Mouse (Mus musculus) heart, adult 18-20 months (tissue): ENCODE measurements around the gene Macrod2. TPM values are rescaled to one million over a fixed set of nuclear protein-coding genes. Genes with fewer than 3 reads are reported as not detected.

ENCODE experiments used
- DNase-seq, 2 experiments: peaks; one replicate each; pipeline ENCODE4 v3.0.0; 2021 to 2022; ENCODE audit warnings: mixed read lengths in 1 of 2
- total RNA-seq, 2 experiments: library from RNA; stranded (reverse); gene quantifications; 2 replicates each; pipeline ENCODE4 v1.2.3; 2021

Macrod2 gene
- total RNA-seq, 2 experiments from 2014 or later = 7.2 to 8.3 TPM

DNA sequence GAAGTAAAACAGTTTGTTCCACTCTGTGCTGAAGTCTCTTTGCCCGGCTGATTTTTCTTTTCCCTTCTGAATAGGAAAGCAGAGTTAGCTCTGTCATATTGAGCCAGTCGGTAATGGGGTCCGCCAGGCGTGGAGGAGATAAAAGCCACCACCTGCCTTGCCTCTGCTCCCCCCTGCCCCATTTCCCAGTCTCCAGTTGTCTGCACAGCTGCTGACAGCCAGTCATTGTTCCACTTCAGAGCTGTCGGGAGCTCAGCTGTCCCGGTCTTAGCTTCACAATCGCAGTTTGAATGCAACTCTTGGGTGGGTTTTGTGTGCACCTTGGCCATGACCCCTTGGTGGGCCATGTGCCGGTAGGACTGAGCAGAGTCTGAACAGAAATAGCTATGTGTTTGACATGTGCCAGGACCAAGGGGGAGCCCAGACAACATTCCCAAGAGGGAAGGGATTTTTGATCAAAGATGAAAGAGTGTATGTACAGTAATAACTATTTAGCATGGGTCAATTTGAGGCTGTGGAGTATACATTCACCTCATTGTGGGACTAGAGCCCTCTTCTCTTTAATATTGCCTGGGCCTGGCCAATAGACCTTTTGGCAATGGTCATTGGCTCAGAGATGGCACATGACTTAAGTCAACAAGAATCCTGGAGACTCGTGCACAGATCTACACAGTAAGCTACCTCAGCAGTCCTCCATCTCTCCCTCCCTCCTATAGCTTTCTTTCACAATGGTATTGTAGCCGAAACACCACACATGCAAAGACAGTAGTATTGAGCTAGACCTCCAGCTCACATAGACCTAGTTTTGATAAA, 917.2 kb downstream of the Macrod2 start:
- no peak for DNase-seq

DNA sequence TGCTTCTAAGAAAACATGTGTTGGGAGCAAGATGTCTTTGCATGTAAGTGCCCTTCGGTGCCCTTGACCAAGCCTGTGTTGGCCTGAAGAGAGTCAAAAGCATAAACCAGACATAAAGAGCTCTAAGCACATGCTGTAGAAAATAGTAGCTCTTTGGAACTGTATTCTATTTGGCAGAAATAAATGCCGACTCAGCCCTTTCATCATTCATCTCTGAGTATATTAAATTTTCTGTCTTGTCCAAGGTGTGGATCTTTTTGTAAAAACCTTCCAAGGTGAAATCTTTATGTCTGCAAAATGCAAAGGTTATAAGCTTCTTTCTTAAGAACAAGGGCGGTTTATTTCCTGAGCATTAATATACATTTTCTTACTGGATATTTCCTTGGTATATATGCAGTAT, 920.2 kb downstream of the Macrod2 start:
- no peak for DNase-seq

DNA sequence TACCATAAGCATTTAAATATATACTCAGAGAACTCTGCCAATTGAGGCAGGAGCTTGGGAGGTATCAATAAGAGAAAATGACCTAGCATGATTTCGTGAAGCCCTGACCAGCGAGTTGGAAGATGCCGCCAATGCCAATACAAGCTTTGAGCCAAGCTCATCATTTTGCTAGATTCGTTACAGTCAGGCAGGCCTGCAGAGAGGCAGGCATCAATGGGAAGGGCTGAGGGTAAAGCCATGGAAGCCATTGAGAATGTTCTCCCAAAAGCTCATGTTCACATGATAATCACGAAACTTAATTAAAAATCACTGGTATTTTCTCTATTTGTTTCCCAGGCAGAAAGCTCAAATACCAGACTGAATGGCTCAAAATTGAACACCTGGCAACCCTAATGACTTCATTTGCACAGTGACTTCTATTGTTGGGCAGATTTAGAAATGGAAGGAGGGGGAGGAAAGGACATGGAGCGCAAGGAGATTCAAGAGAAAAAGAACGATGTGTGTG, 928.9 kb downstream of the Macrod2 start:
- no peak for DNase-seq

DNA sequence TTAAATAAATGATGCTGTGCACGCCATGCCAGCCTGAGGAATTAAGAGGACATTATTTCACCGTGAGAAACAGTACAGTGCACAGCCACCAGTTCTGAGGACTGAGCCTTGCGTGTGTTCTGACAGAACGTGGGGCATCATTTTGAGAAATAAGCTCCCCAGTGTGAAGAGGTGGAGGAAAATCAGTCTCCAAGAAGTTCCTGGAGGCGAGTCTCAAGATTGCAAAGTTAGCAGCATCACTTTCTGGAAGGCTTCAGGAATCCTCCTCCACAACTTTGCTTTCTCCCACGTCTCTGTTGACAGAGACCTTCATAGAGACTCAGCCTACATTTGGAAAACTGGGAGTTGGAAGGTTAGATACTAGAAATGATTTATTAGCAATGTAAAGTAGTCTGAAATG, 932.2 kb downstream of the Macrod2 start:
- DNase-seq = no peak

DNA sequence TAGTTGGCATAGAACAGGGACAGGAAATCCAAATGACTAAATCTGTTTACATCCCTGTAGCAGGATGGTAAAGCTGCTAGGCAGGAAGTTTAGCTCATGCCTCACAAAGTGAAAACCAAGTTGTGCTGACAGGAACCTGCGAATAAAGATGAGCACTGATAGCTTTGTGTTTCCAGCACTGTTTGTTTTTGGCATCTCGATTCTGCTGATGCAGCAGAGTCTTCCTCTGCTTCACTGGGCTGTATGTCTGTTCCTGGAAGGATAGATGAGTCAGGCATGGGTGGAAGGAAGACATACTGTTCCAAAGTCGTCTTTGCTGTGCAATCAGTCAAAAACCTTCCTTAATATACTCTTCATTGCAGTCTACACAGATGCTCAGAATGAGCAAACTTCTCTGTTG, 942.6 kb downstream of the Macrod2 start:
- DNase-seq = no peak

DNA sequence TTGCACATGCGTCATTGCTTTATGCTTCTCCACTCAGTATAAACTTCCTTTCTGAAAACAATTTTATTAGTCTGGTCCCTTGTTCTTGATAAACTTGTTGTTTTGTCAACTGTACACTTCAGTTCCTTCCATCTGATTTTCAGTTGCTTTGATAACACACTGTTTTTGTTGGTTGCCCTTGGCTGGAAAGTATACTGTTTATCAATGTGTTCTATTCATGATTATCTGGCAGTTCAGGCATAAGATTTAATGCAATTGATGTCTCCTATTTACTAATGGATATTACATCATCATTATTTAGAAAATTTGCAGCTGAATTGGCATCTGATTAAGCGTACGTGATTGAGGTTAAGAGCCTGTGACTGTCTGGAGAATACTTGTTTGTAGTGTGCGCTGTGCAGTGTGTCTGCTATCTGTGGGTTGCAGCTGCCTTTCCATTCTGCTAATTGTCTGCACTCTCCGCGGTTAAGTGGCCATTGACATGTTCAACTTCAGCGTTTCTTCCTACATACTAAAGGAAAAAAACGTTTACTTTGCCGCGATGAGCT, 949.0 kb downstream of the Macrod2 start:
- no peak for DNase-seq

DNA sequence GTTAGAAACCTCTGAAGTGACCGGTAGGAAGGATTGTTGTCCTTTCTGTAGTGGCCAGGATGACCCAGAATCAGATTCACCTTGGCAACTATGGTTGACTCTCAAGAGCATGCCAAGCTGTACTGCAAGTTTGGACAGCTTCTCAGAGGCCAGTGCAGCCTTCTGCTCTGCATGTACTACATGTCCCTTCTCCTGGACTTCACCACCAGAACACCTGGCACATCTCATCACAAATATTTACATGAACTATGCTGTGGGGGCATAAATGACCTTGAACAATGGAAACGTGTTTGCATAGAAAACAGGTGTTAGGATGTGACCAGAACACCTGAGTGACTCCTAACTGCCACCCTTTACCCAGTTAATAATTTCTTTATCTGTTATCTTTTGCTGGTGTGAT, 957.5 kb downstream of the Macrod2 start:
- DNase-seq = no peak

DNA sequence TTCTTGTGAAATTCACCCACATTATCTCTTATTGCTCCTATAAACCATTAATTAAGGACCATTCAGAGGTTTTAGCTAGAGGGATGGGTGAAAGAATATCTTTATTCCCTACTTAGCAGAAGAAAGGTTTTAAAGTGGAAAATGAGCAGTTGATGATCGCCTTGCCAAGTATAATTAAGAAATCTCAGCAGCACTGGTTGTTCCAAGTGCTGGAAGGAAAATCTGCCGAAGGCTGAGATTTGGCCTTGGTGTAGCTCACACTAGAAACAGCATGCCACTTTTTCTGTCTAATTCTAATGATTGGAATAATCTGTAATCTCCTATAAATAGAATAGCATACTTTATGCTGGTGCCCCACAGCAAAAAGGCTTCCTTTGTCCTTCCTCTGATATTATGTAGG, 993.5 kb downstream of the Macrod2 start:
- DNase-seq = no peak

DNA sequence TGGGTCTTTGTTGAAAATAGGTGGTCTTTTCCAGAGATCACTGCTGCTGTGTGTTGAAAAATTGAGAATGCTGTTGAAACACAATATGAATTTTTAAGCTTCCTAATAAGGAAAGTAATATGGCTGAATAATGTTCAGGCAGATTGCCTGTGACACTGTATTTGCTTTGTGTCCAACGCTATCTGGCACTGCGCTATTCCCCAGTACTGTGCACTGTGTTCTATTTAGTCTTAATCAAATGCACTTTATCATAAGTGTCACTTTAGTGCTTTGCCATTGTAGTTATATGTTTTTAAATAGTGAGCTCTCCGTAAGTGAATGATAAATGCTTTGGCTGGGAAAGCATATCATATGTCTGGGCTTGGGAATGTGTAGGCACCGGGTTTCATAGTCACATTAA, 996.1 kb downstream of the Macrod2 start:
- DNase-seq = no peak

DNA sequence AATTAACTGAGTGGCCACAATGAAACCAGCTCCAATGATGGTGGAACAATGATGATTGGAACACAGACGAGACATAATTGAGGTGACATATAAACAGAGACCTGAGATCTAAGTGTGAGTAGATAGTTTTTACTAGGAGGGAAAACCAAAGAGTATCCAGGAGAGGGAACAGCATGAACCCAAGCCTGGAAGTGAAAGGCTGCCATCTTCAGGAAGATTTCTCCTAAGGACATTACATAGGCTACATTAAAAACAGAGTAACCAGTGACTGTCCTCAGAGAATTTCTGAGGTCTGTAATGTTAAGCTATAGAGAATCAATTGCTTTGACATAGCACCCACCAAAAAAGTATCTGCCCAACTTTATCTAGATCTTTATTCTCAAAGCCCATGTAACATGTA, 999.7 kb downstream of the Macrod2 start:
- DNase-seq = no peak

DNA sequence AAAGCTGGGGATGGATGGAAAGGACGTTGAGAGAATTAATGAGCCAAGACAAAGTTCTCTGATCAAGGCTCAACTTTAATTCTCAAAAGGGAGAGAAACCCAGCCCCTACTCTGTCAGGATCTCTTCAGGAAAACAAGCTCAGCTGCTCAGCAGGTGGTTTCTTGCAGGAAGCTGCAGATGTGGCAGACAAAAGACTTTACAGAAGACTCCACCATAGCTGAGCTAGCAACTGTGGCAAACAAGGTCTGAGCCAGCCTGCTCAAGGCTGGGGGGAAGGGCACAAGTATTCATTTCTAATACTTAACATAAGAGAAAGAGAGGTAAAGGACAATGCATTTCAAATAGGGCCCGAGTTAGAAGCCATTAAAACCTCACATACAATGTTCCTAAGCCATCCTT, 1013.7 kb downstream of the Macrod2 start:
- no peak for DNase-seq

DNA sequence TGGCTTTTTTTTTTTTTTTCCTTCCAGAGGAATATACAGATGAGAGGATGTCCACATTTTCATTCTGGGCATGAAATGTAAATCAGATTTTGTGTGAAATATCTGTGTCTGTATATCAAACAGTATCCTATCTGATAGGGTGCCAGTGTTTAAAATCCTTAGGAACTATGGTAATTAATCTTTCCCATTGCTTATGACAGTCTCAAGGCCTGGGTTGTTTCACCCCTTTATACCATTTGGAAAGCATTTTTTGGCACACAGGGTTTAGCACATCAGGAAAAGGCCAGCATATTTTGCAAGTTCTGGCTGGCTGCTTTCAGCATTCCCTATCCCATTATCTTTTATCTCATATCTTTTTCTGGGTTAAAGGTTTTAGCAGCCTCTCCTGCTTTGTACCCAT, 1021.3 kb downstream of the Macrod2 start:
- DNase-seq = no peak

DNA sequence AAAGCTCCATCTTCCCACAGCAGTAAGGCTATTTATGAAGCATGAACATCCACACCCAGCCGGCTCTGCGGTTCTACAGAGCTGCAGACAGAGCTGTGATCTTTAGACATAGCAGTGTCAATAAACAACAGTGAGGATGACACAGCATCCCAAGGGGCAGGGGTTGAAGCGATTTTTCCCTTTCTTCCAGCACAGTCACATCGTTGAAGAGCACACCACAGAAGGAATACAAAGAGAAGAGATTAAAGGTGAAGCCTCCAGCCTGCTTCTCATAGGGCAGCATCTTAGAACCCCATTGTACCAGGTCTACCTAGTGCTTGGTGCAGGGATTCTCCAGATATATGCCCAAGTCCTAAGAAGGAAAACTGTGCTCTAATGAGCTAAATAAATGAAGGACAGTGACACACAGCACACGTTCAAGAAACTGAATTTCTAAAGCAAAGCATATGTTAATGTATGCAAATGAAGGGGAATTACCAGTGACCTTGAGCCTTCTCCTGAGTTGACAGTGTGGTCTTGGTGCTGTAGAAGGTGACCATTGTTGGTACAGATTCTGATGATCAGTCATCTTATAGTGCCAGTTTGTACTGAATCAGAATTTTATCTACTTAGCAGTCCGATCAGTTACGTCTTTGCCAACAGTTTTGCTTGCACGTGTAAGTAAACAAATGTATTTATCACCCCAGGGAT, 1021.9 kb downstream of the Macrod2 start:
- no peak for DNase-seq

DNA sequence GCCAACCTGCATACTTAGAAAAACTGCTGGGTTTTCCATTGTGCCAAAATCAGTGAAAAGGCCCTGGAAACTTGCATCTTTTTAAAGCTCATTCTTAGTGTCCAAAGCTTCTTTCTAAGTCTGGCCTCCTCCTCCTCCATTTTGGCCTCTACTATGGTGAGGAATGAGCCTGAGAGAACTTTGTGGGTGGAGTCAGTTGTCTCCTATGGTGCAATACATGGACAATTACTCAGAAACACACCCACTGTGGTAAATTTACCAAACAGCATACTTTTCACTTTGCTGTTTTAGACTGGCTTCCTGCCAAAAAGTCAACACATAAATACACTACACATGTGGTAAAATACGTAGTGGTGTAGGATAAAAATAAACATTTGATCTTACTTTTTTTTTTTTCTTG, 1024.7 kb downstream of the Macrod2 start:
- no peak for DNase-seq

DNA sequence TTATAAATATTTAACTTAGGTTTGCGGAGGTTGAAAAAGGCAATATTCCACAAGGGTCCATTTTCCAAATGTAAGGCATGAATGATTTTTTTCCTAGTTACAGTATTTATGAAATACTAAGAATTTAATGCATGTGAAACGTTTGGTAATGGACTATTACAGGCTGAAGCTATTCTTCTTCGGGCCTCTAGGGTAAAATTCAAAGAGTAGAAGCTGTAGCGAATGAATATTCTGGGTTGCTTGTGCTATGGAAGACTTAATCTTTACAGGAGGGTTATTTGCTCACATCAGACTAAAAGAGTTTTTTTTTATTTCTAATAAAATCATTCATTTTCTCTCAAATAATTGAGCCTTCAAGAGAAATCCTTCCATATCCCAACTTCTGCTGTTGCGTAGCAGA, 1039.0 kb downstream of the Macrod2 start:
- DNase-seq = no peak

DNA sequence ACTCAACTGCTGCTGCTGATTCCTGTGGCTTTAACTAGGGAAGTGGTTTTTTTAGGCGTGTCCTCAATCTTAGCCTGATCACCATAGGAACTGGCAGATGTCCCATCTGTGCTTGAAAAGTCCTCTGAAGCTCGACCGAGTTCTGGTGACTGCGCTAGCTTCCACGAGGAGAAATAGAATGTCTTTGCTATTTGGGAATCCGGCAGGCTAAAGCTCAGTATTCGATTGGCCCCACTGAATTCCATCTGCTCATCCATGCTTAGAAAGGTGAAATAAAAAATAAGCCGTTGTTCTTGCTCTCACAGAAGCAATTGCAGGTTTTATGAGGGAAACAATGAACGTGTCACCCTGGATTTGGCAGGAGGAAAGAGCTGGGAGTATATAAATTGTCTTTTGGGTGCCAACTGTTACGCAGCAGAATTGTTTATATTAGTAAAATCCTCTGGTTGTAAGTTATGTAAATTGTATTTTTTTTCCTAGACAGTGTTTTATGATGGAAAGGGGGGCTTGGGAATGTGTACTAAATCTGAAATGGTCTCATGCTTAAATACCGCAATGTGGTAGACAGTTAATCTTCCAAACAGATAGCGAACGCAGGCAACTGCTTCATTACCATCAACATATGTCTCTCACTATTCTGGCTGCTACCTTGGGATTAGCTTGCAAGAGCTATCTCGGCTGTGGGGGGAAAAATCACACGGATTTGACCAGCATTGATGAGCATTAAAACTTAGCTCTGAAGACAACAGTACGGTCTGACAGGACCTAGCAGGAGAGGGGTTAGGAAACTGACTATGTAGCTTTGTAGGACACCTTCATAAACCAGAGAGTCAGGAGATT, 1039.8 kb downstream of the Macrod2 start:
- no peak for DNase-seq

DNA sequence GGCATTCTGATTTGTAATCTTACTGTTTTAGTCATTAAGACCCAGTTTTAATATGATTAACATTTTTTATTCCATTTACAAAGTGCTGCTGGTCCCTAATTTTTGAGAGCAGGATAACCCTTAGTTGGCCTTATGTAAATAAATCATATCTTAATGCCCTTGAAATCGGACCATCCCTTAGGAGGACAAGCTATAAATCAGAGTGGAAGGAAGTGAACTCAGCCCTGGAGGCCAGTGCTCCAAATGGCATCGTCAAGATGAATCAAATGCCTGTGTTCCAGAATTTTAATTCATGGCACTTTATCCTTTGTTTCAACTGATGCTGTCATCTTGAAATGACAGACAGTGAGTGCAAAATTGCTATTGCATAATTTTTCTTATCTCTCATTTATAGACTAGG, 1046.8 kb downstream of the Macrod2 start:
- no peak for DNase-seq

DNA sequence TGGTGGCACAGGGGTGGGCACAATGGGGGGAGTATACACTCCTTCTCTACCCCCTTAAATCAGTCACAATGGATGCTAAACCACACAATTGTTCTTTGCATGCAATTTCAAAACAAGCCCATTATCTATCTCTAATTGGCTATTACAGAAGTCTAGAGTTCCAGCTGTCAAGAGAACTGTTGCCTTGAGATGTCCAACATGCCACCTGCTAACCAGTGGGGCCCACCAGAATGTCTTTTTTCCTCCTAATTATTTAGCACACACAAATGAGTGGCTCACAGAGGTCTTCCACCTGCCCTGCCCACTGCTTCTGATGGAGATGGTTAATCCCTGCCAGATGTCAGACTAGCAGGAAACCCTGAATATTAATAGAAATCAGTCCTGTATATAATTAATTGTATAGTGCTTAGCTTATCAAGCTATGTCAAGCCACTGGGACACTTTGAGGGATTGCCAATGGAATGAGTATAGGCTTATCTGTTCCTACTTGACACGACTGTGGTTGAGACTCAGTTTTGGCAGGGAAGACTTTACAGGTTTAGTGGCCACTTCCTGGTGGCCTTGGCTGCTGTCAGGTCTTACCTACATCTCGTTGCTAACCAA, 1054.1 kb downstream of the Macrod2 start:
- no peak for DNase-seq

DNA sequence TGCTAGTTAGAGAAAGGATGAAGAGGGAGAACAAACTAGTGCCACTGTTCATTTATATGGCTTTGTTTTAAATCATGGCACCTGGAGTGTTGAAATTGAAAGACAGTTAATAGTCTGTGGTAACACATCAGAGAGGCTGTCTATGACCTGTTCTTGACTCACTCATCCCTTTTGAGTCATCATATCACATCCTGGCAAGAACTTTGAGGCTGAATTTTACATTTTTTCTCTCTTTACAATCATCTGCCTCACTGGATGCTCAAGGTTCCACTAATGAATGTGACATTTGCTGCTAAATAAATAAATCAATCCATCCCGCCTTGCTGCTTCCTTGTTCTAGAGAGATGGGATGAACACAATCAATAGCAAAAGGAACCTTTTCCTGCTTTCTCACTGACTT, 1068.8 kb downstream of the Macrod2 start:
- no peak for DNase-seq

DNA sequence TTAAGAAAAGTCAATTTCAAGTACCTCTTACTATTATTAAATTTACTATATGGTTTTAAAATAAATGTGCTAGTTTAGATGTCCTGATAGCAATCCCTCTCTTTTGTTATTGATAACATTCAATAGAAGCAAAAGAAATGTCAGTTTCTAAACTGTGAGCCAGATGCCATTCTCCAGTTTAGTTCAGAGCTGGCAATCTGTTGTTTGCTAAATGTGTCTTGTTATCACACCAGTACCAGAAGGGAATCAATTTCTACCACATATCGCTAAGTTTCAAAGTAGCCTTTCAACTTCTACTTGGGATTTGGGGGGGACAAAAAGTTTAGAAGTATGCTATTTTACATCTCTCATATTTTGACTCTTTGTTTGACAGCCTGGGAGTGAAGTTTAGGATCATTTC, 1077.7 kb downstream of the Macrod2 start:
- no peak for DNase-seq

DNA sequence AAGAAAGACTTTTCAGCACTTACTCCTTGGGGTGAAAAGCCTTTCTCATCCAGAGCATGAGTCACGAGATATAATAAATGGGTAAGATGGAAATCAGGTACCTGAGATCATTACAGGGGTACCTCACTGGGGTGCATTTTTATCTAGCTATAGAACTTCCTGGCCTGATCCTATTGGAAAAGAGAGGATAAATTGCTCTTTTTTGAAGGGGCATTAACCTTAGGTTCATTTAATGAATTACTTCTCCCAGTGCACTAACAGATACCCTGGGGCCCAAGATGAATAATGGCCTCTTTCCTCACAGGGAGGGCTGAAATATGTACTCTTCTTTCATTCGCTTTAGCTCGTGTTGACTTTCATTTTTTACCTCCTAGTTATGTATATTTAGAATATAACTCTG, 1082.5 kb downstream of the Macrod2 start:
- DNase-seq = no peak

DNA sequence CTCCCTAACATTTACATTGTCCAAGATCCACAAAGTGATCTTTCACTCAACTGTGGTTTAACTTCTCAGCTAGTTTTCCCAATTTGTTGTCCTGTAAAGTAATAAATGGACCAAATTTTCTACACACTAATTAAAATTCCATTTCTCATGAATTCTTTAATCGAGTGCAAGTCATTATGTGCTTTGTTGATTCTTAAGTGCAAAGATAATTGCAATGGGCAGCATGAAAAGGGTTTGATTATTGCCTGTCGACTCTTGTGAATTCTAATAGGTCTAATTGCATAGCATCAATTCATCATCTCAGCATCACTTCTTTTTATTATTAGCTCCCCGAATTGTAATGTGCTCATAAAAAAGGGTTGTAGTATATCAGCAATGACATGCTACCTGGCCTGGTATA, 1095.4 kb downstream of the Macrod2 start:
- DNase-seq = no peak
